Mouse (Mus musculus) heart, embryonic 15.5 days (tissue): ENCODE measurements around the gene Zfp956. TPM values are rescaled to one million over a fixed set of nuclear protein-coding genes. Genes with fewer than 3 reads are reported as not detected.

ENCODE experiments used
- ATAC-seq: fragments of 200-750 bp; cut with Nextera tagmentation; replicated peaks from 2 replicates; pipeline ENCODE4 v1.8.0; 2017; ENCODE audit warnings: low read depth, moderate TSS enrichment; ENCODE audit not compliant: insufficient number of reproducible peaks, insufficient read depth, low FRiP score
- H3K27ac ChIP-seq: fragments of 300-500 bp; sonication (generic); 2 replicates; pipeline ENCODE4 v1.5.1; 2015; ENCODE audit warnings: mild to moderate bottlenecking, inconsistent platforms
- H3K27me3 ChIP-seq: fragments of 300-500 bp; sonication (generic); 2 replicates; pipeline ENCODE4 v1.6.1; 2015; ENCODE audit warnings: inconsistent platforms
- H3K36me3 ChIP-seq: fragments of 300-500 bp; sonication (generic); 2 replicates; pipeline ENCODE4 v1.6.1; 2015; ENCODE audit warnings: mild to moderate bottlenecking, inconsistent platforms
- H3K4me1 ChIP-seq: fragments of 300-500 bp; sonication (generic); replicated peaks from 2 replicates; pipeline ENCODE4 v1.6.1; 2015; ENCODE audit warnings: inconsistent platforms
- H3K4me2 ChIP-seq: fragments of 300-500 bp; sonication (generic); 2 replicates; pipeline ENCODE4 v1.6.1; 2015; ENCODE audit warnings: inconsistent platforms, mild to moderate bottlenecking, moderate library complexity
- H3K4me3 ChIP-seq: fragments of 300-500 bp; sonication (generic); 2 replicates; pipeline ENCODE4 v1.5.1; 2015; ENCODE audit warnings: mild to moderate bottlenecking, inconsistent platforms
- H3K9ac ChIP-seq: fragments of 300-500 bp; sonication (generic); 2 replicates; pipeline ENCODE4 v1.6.1; 2015; ENCODE audit warnings: mild to moderate bottlenecking, inconsistent platforms
- H3K9me3 ChIP-seq: fragments of 300-500 bp; sonication (generic); replicated peaks from 2 replicates; pipeline ENCODE4 v1.6.1; 2016; ENCODE audit warnings: inconsistent platforms
- WGBS: fragments of 180-500 bp; shearing (Covaris S2); methylation state at CpG from one replicate; pipeline ENCODE4 v1.1.7; 2015; ENCODE audit warnings: mixed read lengths; 5-methylcytosine and 5-hydroxymethylcytosine counted together
- polyA plus RNA-seq: library from polyadenylated mRNA; unstranded; fragments of >200 nt; fragmentation: Nextera tagmentation; extraction: Ambion mirVana; gene quantifications from 2 replicates; pipeline ENCODE4 v1.2.1, GENCODE M21; 2015

Zfp956 gene
- polyA plus RNA-seq, 1 experiment from 2014 or later = 2.9 TPM

GRCm38 (mm10) chr6:47919646-47920446, 33.3 kb upstream of the Zfp956 start:
- Histone ChIP-seq H3K27ac (peak overlapping the region; percentile 97; the same call in 1 of the 2 replicates), H3K36me3 (0 out of 2 replicates have a peak, but pooled peaks cover 2% of the 10 kb centered on the region), H3K4me3 (peak overlapping the region; percentile 88), H3K27me3 (no peaks in the 10 kb centered on the region), H3K4me1 (peaks cover 12% of the 10 kb centered on the region), H3K4me2 (peak overlapping the region; percentile 63), H3K9me3 (no peaks in the 10 kb centered on the region), H3K9ac (peak overlapping the region; percentile 80; the same call in 1 of the 2 replicates)
- WGBS = 31% methylated on average over 11 of the region's 11 CpGs
- ATAC-seq = 0 out of 2 replicates have a peak, but pooled peaks have one; percentile 7

DNA sequence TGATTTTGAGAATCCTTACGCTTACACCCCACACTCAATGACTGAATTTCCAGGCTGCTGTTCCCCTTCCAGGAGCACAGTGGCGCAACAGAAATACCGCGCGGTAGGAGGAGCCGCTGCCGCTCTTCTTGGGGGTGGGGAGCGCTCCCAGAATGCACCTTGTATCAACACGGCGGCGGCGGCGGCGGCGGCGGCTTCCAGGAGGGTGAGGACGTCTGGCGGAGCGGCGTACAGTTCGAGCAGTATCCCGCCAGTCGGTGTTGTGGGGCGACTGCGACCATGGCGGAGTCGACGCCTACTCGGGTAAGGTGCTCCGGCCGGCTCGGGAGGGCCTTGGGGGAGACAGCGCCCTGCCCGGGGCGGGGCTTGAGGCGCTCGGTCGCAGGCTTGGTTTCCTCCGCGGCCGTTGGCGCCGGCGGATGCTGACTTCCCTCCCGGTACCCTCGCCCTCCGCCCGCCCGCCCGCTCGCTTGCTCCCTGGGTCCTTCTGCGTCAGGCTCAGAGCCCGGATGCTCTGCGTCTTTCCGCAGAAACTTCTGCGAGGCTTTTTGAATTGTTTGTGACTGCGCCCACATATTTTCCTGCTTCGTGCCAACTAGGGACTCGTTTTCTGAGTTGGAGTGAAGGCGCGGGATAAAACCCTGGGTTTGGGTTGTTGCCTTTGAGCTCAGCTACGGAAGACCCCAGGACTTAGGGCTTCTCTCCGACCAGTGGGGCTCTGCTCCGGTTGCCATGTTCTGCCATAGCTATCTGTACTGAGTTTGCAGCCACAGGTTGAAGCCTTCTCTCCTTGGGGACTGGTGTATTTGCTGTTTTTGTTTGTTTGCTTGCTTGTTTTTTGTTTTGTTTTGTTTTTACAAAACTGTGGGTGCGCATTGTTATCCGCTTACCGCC, 32.5 kb upstream of the Zfp956 start, which contains the start of gene Zfp212:
Zfp212 (plus strand) TSS at position 30 of the 894 bp plus-strand sequence.
- WGBS = under 1% methylated on average over 67 of the region's 67 CpGs
- Histone ChIP-seq H3K4me3 (peak within 1 kb of the TSS; percentile 88), H3K9me3 (no peaks in the 10 kb centered on the region), H3K4me2 (peak within 1 kb of the TSS; percentile 79), H3K27ac (peak within 1 kb of the TSS; percentile 97), H3K27me3 (no peaks in the 10 kb centered on the region), H3K4me1 (peaks cover 12% of the 10 kb centered on the region), H3K9ac (peak within 1 kb of the TSS; percentile 80), H3K36me3 (0 out of 2 replicates have a peak, but pooled peaks cover 2% of the 10 kb centered on the region)
- peak; percentile 92 for ATAC-seq

GRCm38 (mm10) chr6:47942461-47942860, 10.7 kb upstream of the Zfp956 start:
- ATAC-seq = 0 out of 2 replicates have a peak, but pooled peaks have one; percentile 9
- Histone ChIP-seq H3K36me3 (no peaks in the 10 kb centered on the region), H3K4me3 (peak overlapping the region; percentile 50), H3K27ac (no peak overlapping the region), H3K9me3 (no peaks in the 10 kb centered on the region), H3K4me2 (peak overlapping the region; percentile 88), H3K9ac (peak overlapping the region; percentile 59; the same call in 1 of the 2 replicates), H3K27me3 (peaks cover 13% of the 10 kb centered on the region; the same call in 1 of the 2 replicates), H3K4me1 (peaks cover 13% of the 10 kb centered on the region)
- WGBS = 50% methylated on average over 12 of the region's 12 CpGs

- WGBS = 8% methylated on average over 64 of the region's 64 CpGs
- Histone ChIP-seq H3K27me3 (peaks cover 13% of the 10 kb centered on the region; the same call in 1 of the 2 replicates), H3K9ac (peak overlapping the region; percentile 59), H3K4me3 (peak overlapping the region; percentile 50), H3K36me3 (no peaks in the 10 kb centered on the region), H3K27ac (no peak overlapping the region), H3K4me2 (peak overlapping the region; percentile 88), H3K4me1 (peaks cover 13% of the 10 kb centered on the region), H3K9me3 (no peaks in the 10 kb centered on the region)
- peak; percentile 86 for ATAC-seq
Measured at GRCm38 (mm10) chr6:47943021-47943691, 10.0 kb upstream of the Zfp956 start.

GRCm38 (mm10) chr6:47943721-47944120, 9.5 kb upstream of the Zfp956 start:
- WGBS = 85% methylated on average over 3 of the region's 3 CpGs

GRCm38 (mm10) chr6:47947388-47947787, 5.8 kb upstream of the Zfp956 start:
- 85% methylated on average over 4 of the region's 4 CpGs for WGBS
- no peak for ATAC-seq
- Histone ChIP-seq H3K27ac (no peak overlapping the region), H3K4me1 (peaks cover 11% of the 10 kb centered on the region), H3K27me3 (peaks cover 26% of the 10 kb centered on the region), H3K4me3 (no peak overlapping the region), H3K9me3 (no peaks in the 10 kb centered on the region), H3K9ac (no peak overlapping the region), H3K4me2 (no peak overlapping the region), H3K36me3 (no peaks in the 10 kb centered on the region)

More at GRCm38 (mm10) chr6:47943721-47944120, 9.5 kb upstream of the Zfp956 start:
- Histone ChIP-seq H3K4me2 (peak overlapping the region; percentile 88), H3K27ac (no peak overlapping the region), H3K4me1 (peaks cover 13% of the 10 kb centered on the region), H3K36me3 (no peaks in the 10 kb centered on the region), H3K9me3 (no peaks in the 10 kb centered on the region), H3K9ac (peak overlapping the region; percentile 59; the same call in 1 of the 2 replicates), H3K27me3 (peaks cover 13% of the 10 kb centered on the region; the same call in 1 of the 2 replicates), H3K4me3 (peak overlapping the region; percentile 50)
- no peak for ATAC-seq

- H3K9me3 ChIP-seq = no peaks in the 10 kb centered on the region
- H3K27ac ChIP-seq = no peak overlapping the region
- peaks cover 36% of the 10 kb centered on the region for H3K27me3 ChIP-seq
- 80% methylated on average over 3 of the region's 3 CpGs for WGBS
- H3K4me3 ChIP-seq = no peak overlapping the region
- no peak for ATAC-seq
- peak overlapping the region; percentile 84 for H3K4me2 ChIP-seq
- H3K9ac ChIP-seq = no peak overlapping the region
- H3K36me3 ChIP-seq = no peaks in the 10 kb centered on the region
- H3K4me1 ChIP-seq = peaks cover 8% of the 10 kb centered on the region; the same call in 1 of the 2 replicates
Measured at GRCm38 (mm10) chr6:47954425-47954824, 1.2 kb downstream of the Zfp956 start.

GRCm38 (mm10) chr6:47957816-47958215, 4.6 kb downstream of the Zfp956 start:
- Histone ChIP-seq H3K4me2 (no peak overlapping the region), H3K9me3 (no peaks in the 10 kb centered on the region), H3K27me3 (peaks cover 17% of the 10 kb centered on the region), H3K4me3 (no peak overlapping the region), H3K36me3 (no peaks in the 10 kb centered on the region), H3K9ac (no peak overlapping the region), H3K4me1 (peaks cover 7% of the 10 kb centered on the region; the same call in 1 of the 2 replicates), H3K27ac (no peak overlapping the region)
- ATAC-seq = no peak

DNA sequence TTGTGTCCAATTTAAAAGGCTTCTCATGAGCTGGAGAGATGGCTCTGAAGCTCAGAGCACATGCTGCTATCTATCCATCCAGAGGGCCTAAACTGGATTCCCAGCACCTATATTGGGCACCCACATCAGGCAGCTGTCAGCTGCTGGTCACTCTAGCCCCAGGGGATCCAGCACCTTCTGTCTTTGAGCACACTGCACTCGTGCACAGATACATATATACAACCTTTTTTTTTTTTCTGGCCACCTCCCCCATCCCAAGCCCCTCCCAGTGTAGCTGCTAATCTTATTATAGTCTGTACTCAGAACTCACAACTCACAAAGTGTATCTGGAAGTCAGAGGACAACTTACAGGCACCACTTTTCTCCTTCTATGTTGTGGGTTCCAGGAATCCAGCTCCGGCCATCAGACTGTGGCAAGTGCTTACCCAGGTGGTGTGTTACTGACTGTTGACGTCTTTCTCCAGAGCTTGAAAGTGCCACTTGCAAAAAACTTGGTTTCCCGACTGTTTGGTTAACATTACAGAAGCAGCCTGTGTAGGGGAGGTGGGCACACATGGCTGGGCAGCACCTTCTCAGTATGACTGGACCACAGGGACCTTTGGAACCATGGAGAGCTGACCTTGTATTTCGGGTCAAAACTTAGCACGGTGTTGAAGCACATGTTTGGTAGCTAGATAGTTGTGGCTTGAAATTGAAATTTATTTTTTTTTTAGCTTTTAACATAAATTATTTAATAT, 7.7 kb downstream of the Zfp956 start:
- peaks cover 9% of the 10 kb centered on the region; the same call in 1 of the 2 replicates for H3K36me3 ChIP-seq
- peaks cover 20% of the 10 kb centered on the region; the same call in 1 of the 2 replicates for H3K27me3 ChIP-seq
- WGBS = 86% methylated on average over 6 of the region's 6 CpGs
- H3K4me2 ChIP-seq = no peak overlapping the region
- H3K9me3 ChIP-seq = no peaks in the 10 kb centered on the region
- H3K4me3 ChIP-seq = no peak overlapping the region
- ATAC-seq = no peak
- no peaks in the 10 kb centered on the region for H3K4me1 ChIP-seq
- H3K9ac ChIP-seq = no peak overlapping the region
- H3K27ac ChIP-seq = no peak overlapping the region

GRCm38 (mm10) chr6:47963051-47963450, 9.9 kb downstream of the Zfp956 start:
- no peaks in the 10 kb centered on the region for H3K9me3 ChIP-seq
- H3K36me3 ChIP-seq = peaks cover 9% of the 10 kb centered on the region; the same call in 1 of the 2 replicates
- H3K27me3 ChIP-seq = peaks cover 21% of the 10 kb centered on the region; the same call in 1 of the 2 replicates
- no peak for ATAC-seq
- no peaks in the 10 kb centered on the region for H3K4me1 ChIP-seq
- 78% methylated on average over 7 of the region's 7 CpGs for WGBS
- H3K4me2 ChIP-seq = no peak overlapping the region
- no peak overlapping the region for H3K9ac ChIP-seq
- no peak overlapping the region for H3K27ac ChIP-seq
- H3K4me3 ChIP-seq = no peak overlapping the region
